Mouse (Mus musculus) layer of hippocampus, postnatal 10 days (tissue): ENCODE results near the gene Psme1. TPM values are rescaled to one million over a fixed set of nuclear protein-coding genes. Genes with fewer than 3 reads are reported as not detected.
A peak's percentile ranks its signal among the peaks of the same experiment; 100 is the strongest.

ENCODE experiments used
- DNase-seq, 2 experiments: peaks; one replicate each; pipeline ENCODE4 v3.0.0; 2021; ENCODE audit warnings: low spot score in 2 of 2
- total RNA-seq, 2 experiments: library from RNA; stranded (reverse); gene quantifications; 2 replicates each; pipeline ENCODE4 v1.2.3; 2021

Gene Psme1
- total RNA-seq, 2 experiments from 2014 or later: 87.3 to 91.8 TPM

DNA sequence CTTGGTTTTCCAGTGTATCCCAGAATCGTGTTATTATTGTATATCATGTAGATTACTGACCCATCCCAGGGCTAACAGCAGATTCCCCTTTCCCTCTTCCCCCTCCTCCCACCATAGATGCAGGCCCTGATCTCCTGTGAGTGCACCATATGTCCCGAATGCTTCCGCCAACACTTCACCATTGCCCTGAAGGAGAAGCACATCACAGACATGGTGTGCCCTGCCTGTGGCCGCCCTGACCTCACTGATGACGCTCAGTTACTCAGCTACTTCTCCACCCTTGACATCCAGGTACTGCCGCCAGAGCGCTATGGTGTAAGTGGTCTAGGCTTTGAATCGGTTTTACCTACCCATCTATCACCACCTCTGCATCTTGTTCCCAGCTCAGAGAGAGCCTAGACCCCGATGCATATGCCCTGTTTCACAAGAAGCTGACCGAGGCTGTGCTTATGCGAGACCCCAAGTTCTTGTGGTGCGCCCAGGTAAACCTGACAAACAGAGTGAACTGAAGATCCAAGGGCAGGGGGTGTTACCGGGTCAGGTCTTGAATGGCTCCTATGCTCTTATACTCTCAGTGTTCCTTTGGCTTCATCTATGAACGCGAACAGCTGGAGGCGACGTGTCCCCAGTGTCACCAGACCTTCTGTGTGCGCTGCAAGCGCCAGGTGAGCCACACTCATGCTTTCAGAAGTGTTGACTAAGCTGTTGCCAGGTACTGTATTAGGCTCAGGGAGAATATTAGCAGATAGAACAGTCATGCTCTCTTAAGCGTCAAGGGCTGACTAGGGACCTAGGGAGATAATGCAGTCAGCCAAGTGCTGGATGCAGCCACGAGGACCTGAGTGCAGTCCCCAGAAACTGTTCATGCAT is 20.8 kb downstream of the Psme1 start:
- no peak for DNase-seq

DNA sequence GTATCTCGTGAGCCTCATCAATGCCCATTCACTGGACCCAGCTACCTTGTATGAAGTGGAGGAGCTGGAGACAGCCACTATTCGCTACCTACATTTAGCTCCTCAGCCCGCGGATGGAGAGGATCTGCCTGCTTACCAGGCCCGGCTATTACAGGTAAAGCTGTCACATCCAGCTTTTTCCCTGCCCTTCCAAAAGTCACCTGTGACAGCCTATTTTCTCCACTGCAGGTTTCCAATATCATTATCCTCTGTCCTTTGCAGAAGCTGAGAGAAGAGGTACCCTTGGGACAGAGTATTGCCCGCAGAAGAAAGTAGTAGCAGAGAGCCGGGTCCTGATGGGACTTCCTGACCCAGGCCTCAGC is 25.3 kb downstream of the Psme1 start, which contains the start of gene Irf9:
TSS of gene Irf9 (plus strand) at position 301 of the 362 bp plus-strand sequence.
- no peak for DNase-seq

DNA sequence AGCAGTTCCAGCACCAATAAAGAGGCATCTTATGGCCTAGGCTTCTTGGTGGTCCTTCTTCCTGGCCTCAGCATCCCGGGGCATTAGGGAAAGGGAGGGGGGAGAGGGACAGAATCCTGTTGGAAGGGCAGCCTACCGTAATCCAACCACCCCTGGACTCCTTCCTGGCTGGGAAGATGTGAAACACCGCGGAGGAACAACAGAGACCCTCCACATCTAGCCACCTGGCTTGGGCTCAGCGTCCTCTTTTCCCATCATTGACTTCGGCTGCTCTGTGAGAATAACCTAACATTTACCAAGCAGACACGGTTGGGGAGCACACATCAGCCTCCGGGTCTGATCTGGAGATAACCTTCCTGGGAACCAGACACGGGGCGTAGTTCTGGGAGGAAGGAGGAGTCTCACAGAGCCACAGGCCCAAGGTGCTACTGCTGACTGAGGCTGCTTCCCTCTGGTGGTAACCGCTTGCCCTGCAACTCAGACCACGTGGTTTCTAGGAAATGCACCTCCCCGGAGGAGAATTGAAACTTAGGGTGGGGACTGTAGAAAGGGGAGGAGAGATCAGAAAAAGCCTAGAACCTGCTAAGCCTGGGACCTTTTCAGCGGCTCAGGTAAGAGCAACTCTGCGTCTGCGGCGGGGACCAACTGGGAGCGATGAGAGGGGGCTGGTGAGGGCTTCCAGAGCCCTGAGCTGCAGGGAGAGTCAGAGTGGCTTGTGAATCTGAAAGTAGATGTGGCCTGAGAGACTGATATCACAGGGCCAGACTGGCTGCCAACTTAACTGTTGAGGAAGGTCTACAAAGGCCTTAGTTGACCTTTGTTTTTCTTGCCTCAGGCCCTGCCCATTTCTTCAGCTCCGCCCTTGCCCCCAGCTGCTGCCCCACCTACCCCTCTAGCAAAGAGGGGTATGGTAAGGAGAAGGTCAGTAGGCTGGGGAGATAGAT is 26.0 kb downstream of the Psme1 start:
- peak; percentile 85 to 91 for DNase-seq

DNA sequence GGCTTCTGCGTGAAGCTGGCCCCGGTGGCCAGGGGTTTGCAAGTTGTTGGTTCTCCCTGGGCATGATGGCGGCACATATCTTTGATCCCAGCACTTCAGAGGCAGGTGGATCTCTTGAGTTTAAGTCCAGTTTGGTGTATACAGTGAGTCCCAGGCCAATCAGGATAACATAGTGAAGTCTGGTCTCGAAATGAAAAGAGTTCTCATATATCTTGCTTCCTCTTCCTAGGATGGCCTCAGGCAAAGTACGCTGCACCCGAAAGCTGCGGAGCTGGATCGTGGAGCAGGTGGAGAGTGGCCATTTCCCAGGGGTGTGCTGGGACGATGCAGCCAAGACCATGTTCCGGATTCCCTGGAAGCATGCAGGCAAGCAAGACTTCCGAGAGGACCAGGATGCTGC is 26.9 kb downstream of the Psme1 start:
- no peak for DNase-seq

DNA sequence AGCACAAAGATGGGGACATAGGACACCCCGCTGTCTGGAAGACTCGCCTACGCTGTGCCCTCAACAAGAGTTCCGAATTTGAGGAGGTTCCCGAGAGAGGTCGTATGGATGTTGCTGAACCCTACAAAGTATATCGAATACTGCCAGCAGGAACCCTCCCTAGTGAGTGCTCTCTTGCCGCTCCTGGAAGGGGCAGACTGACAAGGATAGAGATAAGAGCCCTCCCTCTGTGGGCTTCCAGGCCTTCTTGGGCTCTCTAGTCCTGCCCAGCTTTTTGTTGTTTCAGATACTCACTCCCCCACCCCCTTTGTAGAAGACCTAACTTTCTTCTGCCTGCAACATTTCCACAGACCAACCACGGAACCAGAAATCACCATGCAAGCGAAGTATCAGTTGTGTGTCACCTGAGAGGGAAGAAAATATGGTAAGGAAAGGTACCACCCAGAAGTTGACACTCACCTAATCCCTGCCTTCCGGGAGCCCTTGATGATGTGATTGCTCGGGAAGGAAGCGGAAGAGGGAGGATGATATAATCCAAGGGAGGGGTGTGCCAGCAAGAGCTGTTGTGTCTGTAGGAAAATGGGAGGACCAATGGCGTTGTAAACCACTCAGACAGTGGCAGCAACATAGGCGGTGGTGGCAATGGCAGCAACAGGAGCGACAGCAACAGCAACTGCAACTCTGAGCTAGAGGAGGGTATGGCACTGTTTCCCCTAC is 28.0 kb downstream of the Psme1 start:
- DNase-seq: no peak

DNA sequence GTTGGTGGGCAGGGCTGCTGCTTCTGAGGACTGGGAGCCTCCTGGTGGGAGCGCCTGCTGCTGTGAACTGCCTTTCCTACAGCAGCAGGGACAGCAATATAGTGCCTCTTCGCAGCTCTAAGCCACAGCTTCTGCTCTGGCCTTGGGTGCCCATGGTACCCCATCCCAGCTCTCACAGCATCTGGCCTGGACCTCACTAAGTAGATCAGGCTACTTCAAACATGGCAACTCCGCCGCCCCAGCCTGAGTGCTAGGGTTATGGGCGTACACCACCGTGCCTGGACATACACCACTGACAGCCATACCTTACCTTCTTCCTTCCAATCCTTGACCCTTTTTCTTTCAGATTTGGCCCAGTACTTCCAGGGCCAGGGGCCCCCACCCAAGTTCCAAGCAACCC is 30.4 kb downstream of the Psme1 start:
- DNase-seq: no peak

DNA sequence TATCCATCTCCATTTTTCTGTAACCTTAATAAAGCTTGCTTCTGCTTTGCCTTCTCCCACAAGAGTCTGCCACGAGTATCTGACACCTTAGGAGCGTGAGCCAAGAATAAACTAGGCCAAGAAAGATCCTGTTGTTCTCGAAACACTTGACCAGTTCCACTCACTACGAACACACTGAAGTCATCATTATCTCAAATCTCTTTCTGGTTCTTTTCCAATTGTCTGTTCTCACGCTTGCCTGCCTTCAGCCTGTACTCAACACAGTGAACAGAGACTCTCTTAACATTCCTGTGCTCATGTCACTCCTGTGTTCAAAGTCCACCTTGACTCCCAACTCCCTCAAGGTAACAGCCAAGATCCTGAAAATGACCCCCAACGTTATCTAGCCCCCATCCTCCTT is 35.4 kb downstream of the Psme1 start:
- no peak for DNase-seq

DNA sequence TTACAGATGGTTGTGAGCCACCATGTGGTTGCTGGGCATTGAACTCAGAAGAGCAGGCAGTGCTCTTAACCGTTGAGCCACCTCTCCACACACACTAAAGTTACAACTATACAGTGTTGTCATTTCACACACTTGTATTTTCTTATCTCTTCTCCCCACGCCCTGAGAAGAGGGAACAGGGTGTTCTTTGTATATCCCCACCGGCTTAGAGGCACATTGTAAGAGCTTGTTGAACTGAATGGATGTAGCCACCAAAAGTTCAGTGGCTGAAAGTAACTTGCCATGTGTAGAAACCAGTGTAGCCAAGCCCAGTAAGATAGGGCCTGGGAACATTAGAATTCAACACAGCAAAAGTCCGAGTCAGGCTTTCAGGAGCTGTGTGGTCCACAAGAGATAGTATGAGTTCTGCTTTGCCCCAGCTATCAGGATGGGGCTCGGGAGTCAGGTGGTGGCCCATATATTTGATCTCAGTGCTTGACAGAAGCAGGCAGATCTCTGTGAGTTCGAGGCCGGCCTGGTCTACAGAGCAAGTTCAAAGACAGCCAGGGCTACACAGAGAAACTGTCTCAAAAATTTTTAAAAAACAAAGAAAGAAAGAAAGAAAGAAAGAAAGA is 36.7 kb downstream of the Psme1 start:
- DNase-seq: no peak

DNA sequence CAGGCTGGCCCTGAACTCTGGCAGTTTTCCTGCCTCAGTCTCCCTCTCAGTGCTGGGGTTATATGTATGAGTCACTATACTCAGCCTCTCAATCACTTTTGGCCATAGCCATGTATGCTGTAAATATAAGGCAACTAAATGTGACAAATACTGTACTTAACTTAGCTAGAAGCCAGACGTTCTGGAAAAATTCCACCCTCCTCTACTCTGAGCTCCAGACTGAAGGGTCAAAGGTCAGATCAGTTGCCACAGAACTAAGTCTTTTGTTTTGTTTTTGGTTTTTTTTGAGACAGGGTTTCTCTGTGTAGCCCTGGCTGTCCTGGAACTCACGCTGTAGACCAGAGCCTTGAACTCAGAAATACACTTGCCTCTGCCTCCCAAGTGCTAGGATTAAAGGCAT is 38.0 kb downstream of the Psme1 start:
- no peak for DNase-seq

DNA sequence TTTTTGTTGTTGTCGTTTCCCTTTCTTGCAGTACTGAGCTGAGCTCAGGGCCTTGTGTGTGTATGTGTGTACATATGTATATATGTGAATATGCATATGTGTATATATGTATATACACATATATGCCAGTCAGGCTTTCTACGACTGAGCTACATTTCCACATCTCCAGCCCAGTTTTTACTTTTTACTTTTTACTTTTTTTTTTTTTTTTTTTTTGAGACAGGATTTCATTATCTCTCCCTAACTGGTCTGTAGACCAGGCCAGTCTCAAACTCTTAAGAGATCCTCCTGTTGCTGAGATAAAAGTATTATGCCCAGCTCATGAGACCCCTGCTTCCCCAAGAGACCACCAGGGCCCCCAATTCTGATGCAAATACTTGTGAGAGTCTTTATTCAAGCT is 38.9 kb downstream of the Psme1 start:
- no peak for DNase-seq

DNA sequence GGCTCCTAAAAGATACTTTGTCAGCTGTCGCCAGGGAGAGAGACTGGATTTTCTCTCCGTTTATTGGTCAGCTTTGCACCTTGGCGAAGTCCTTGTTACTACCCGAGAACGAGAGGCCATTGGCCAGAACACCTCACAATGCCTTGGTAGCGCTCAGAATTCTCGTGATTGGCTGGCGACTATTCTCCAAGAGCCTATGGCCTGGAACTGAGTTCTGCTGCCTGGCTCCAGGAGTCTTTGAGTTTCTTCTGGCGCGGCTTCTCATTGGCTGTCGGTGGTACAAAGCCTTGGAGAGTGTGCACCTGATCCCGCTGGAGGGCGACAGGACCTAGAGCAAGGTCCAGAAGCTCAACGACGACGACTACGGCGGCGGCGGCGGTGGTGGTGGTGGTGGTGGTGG is 39.9 kb downstream of the Psme1 start, which contains the start of gene Rec8:
TSS of gene Rec8 (plus strand) at position 216 of the 400 bp plus-strand sequence.
- DNase-seq: no peak

DNA sequence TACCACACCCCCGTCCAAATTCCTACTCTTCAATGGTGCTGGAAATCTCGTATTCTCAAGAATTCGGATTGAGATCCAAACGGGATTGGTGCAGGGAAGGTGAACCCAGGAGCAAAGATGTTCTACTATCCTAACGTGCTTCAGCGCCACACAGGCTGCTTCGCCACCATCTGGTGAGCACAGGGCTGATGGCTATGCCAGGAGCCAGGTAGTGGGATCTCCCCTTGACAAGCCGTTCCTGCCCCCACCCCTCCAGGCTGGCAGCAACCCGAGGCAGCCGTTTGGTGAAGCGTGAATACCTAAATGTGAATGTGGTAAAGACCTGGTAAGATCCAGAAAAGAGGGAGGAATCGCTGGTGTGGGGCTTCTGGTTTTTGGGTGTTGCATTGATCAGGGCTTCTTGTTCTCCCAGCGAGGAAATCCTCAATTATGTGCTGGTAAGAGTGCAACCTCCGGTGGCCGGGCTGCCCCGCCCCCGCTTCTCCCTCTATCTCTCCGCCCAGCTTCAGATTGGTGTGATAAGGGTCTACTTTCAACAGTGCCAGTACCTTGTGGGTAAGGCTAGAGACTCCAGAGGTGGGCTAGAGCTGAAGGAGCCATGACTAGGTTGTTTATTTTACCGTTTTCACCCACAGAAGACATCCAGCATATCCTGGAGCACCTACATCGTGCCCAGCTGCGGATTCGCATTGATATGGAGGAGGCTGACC is 40.7 kb downstream of the Psme1 start:
- DNase-seq: no peak

DNA sequence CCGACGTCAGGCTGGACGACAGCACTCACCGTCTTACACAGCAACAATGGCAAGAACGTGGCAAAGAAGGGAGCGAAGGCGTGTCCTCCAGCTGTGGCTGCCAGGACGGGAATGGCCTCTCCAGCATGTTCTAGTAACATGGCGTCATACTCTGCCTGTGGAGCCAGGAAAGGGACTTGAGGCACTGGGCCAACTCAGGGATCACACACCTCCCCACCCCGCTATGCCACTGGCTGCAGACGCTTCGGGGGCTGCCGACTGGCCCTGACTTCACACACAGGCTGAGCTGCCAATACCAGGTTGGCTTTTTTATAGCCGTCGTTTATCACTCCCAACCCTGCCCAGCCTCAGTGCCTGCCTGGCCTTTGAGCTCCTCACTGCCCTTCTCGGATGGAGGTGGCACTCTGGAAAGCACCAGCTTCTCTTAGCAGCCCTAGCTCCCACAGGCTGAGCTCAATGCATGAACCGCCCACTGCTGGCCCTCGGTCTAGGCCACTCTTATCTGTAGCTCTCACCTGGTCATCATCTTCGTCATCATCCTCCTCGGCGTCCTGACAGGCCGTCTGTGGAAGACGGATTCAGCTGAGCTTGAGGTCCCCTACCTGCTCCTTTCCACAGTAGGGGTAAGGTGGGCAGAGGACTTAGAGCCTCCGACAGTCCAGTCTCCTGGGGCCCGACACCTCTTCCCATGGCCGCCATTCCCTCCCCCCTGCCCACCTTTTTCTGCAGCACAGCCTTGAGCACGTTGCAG is 50.3 kb downstream of the Psme1 start:
- no peak for DNase-seq

DNA sequence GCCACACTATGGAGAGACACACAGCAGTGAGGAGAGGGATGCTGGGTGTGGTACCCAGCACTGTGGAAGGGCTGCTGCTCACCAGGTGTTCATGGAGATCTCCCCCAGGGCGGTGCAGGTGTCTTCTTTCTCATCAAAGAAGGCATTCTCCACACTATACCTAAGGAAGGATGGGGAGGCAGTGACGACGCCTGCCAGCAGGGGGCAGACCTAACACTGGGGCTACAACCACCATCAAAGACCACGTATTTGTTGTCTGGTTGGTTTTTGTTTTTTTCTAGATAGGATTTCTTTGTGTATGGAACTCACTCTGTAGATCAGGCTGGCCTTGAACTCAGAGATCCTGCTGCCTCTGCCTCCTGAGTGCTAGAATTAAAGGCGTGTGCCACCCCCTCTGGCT is 51.4 kb downstream of the Psme1 start:
- peak; percentile 44 to 45 for DNase-seq

Other genes starting within 250 kb of the Psme1 start
- 10 to 100 TPM; 16.5 to 17.7 TPM for gene Dhrs4, start 99.4 kb upstream of the Psme1 start, total RNA-seq
- gene Carmil3, start 87.5 kb upstream of the Psme1 start, total RNA-seq: 100 to 1,000 TPM; 106 to 144 TPM
- gene Cpne6, start 67.7 kb upstream of the Psme1 start, total RNA-seq: 100 to 1,000 TPM; 306 to 335 TPM
- under 1 TPM; 0.34 to 0.76 TPM for gene Nrl, start 53.1 kb upstream of the Psme1 start, total RNA-seq
- 10 to 100 TPM; 20.4 to 21.4 TPM for gene Pck2, start 37.9 kb upstream of the Psme1 start, total RNA-seq
- 10 to 100 TPM; 61.3 to 66.7 TPM for gene Dcaf11, start 18.1 kb upstream of the Psme1 start, total RNA-seq
- 1 to 10 TPM in 1 of 2 experiments, not detected in 1; 1.2 TPM for gene A730061H03Rik, start 17.7 kb upstream of the Psme1 start, total RNA-seq
- not detected for gene Fitm1, start 2.5 kb upstream of the Psme1 start, total RNA-seq
- gene Emc9, start 7.2 kb downstream of the Psme1 start, total RNA-seq: 10 to 100 TPM; 50.2 to 54.6 TPM
- gene Psme2, start 13.0 kb downstream of the Psme1 start, total RNA-seq: 10 to 100 TPM; 54.0 to 62.7 TPM
- gene Rnf31, start 13.6 kb downstream of the Psme1 start, total RNA-seq: 10 to 100 TPM; 35.6 to 37.2 TPM
- 10 to 100 TPM; 11.1 to 13.0 TPM for gene Irf9, start 25.4 kb downstream of the Psme1 start, total RNA-seq
- gene Rec8, start 39.9 kb downstream of the Psme1 start, total RNA-seq: 1 to 10 TPM; 1.4 to 2.3 TPM
- 100 to 1,000 TPM; 131 to 145 TPM for gene Ipo4, start 57.8 kb downstream of the Psme1 start, total RNA-seq
- 1 to 10 TPM; 3.0 to 6.1 TPM for gene Gm49378, start 59.8 kb downstream of the Psme1 start, total RNA-seq
- gene Tm9sf1, start 65.7 kb downstream of the Psme1 start, total RNA-seq: 10 to 100 TPM; 42.0 to 55.9 TPM
- 1 to 10 TPM; 1.3 to 1.5 TPM for gene Tssk4, start 72.1 kb downstream of the Psme1 start, total RNA-seq
- gene Mdp1, start 82.4 kb downstream of the Psme1 start, total RNA-seq: 10 to 100 TPM; 47.8 to 50.0 TPM
- gene Gmpr2, start 93.8 kb downstream of the Psme1 start, total RNA-seq: 10 to 100 TPM; 29.1 TPM
- gene Nedd8, start 94.0 kb downstream of the Psme1 start, total RNA-seq: 100 to 1,000 TPM; 320 to 339 TPM
- 10 to 100 TPM; 18.4 to 23.9 TPM for gene Tinf2, start 103.7 kb downstream of the Psme1 start, total RNA-seq
- under 1 TPM; 0.16 to 0.18 TPM for gene Tgm1, start 135.8 kb downstream of the Psme1 start, total RNA-seq
- gene Rabggta, start 144.1 kb downstream of the Psme1 start, total RNA-seq: 10 to 100 TPM; 42.0 to 54.1 TPM
- gene Dhrs1, start 167.6 kb downstream of the Psme1 start, total RNA-seq: 100 to 1,000 TPM; 103 to 110 TPM
- 10 to 100 TPM; 16.4 to 17.1 TPM for gene Nop9, start 167.6 kb downstream of the Psme1 start, total RNA-seq
- gene Cideb, start 180.3 kb downstream of the Psme1 start, total RNA-seq: under 1 TPM; 0.47 to 0.89 TPM
- under 1 TPM; 0.45 to 0.64 TPM for gene Ltb4r2, start 183.3 kb downstream of the Psme1 start, total RNA-seq
- under 1 TPM; 0.62 to 0.69 TPM for gene Ltb4r1, start 187.8 kb downstream of the Psme1 start, total RNA-seq
- 1 to 10 TPM; 6.7 to 9.0 TPM for gene Adcy4, start 206.0 kb downstream of the Psme1 start, total RNA-seq
- 1 to 10 TPM in 1 of 2 experiments, under 1 TPM in 1; 0.78 to 2.2 TPM for gene Ripk3, start 210.7 kb downstream of the Psme1 start, total RNA-seq
- gene Nfatc4, start 245.0 kb downstream of the Psme1 start, total RNA-seq: 1 to 10 TPM; 3.9 to 5.8 TPM